Mouse (Mus musculus) neural tube, embryonic 14.5 days (tissue): Measurements from ENCODE around the gene Camsap1. TPM values are rescaled to one million over a fixed set of nuclear protein-coding genes. Genes with fewer than 3 reads are reported as not detected.

Experiments used
- ATAC-seq: fragments of 200-750 bp; cut with Nextera tagmentation; 2 replicates; pipeline ENCODE4 v1.8.0; 2017; ENCODE audit warnings: low read depth, mild to moderate bottlenecking, moderate TSS enrichment, moderate library complexity
- H3K27ac ChIP-seq: fragments of 300-500 bp; sonication (generic); 2 replicates; pipeline ENCODE4 v1.5.1; 2014; ENCODE audit warnings: low read depth, mild to moderate bottlenecking, control low read depth, low read length, moderate library complexity, mixed read lengths
- H3K27me3 ChIP-seq: fragments of 300-500 bp; sonication (generic); 2 replicates; pipeline ENCODE4 v1.6.1; 2014; ENCODE audit warnings: low read length; ENCODE audit not compliant: control insufficient read depth, insufficient read depth
- H3K36me3 ChIP-seq: fragments of 300-500 bp; sonication (generic); 2 replicates; pipeline ENCODE4 v1.6.1; 2014; ENCODE audit warnings: low read length, mixed read lengths; ENCODE audit not compliant: control insufficient read depth, insufficient read depth
- H3K4me1 ChIP-seq: fragments of 300-500 bp; sonication (generic); 2 replicates; pipeline ENCODE4 v1.6.1; 2014; ENCODE audit warnings: low read length; ENCODE audit not compliant: control insufficient read depth, insufficient read depth
- H3K4me2 ChIP-seq: fragments of 300-500 bp; sonication (generic); 2 replicates; pipeline ENCODE4 v1.6.1; 2014; ENCODE audit warnings: mild to moderate bottlenecking, low read depth, low read length, control low read depth
- H3K4me3 ChIP-seq: fragments of 300-500 bp; sonication (generic); 2 replicates; pipeline ENCODE4 v1.5.1; 2014; ENCODE audit warnings: low read depth, low read length, control low read depth, mixed read lengths
- H3K9ac ChIP-seq: fragments of 300-500 bp; sonication (generic); replicated peaks from 2 replicates; pipeline ENCODE4 v1.6.1; 2014; ENCODE audit warnings: low read depth, mild to moderate bottlenecking, control low read depth, low read length, mixed read lengths
- H3K9me3 ChIP-seq: fragments of 300-500 bp; sonication (generic); 2 replicates; pipeline ENCODE4 v1.6.1; 2016; ENCODE audit warnings: low read length; ENCODE audit not compliant: control insufficient read depth
- WGBS: fragments of 180-500 bp; shearing (Covaris S2); extraction: QIAGEN DNeasy Blood & Tissue Kit; methylation state at CpG from one replicate; pipeline ENCODE4 v1.1.7; 2014; 5-methylcytosine and 5-hydroxymethylcytosine counted together
- polyA plus RNA-seq: library from polyadenylated mRNA; unstranded; fragments of >200 nt; fragmentation: Nextera tagmentation; extraction: Ambion mirVana; gene quantifications from 2 replicates; pipeline ENCODE4 v1.2.1, GENCODE M21; 2014

The Camsap1 gene
- polyA plus RNA-seq, 1 experiment from 2014 or later = 90.1 TPM

DNA sequence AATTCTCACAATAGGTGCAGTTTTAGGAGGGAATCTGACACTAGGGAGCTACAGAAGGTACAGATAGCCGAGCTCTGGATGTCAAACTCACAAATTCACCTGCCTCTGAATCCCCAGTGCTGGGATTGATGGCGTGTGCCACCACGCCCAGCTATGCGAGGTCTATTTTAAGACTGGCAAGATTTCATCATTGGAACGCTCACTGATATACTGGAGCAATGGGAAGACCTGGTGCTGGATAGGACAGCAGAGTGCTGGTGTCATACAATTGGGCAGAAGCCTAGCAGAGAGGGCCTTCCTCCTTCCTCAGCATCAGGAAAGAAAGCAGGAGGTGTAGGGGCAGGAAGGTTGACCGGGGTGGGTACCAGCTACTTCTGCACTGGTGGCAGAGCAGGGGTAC lies 4.7 kb upstream of the Camsap1 start:
- H3K4me1 ChIP-seq = 0 out of 2 replicates have a peak, but pooled peaks cover 3% of the 10 kb centered on the region
- no peaks in the 10 kb centered on the region for H3K9me3 ChIP-seq
- H3K36me3 ChIP-seq = no peaks in the 10 kb centered on the region
- H3K27ac ChIP-seq = no peak overlapping the region
- no peaks in the 10 kb centered on the region for H3K27me3 ChIP-seq
- no peak overlapping the region for H3K4me2 ChIP-seq
- H3K9ac ChIP-seq = no peak overlapping the region
- ATAC-seq = no peak
- no peak overlapping the region for H3K4me3 ChIP-seq
- 89% methylated on average over 6 of the region's 6 CpGs for WGBS

- no peak for ATAC-seq
Measured at GRCm38 (mm10) chr2:25986601-25987000, 3.5 kb upstream of the Camsap1 start.

GRCm38 (mm10) chr2:25982426-25983091 lies 523 bp downstream of the Camsap1 start:
- Histone ChIP-seq H3K4me1 (peaks cover 32% of the 10 kb centered on the region), H3K4me2 (peak overlapping the region; percentile 91), H3K4me3 (peak overlapping the region; percentile 85), H3K27ac (peak overlapping the region; percentile 95), H3K27me3 (no peaks in the 10 kb centered on the region), H3K36me3 (no peaks in the 10 kb centered on the region), H3K9me3 (no peaks in the 10 kb centered on the region), H3K9ac (peak overlapping the region; percentile 98)
- ATAC-seq = peak; percentile 23
- WGBS = under 1% methylated on average over 69 of the region's 76 CpGs

More at GRCm38 (mm10) chr2:25986601-25987000, 3.5 kb upstream of the Camsap1 start:
- Histone ChIP-seq H3K27ac (no peak overlapping the region), H3K9ac (no peak overlapping the region), H3K4me3 (no peak overlapping the region), H3K27me3 (no peaks in the 10 kb centered on the region), H3K4me1 (peaks cover 5% of the 10 kb centered on the region), H3K4me2 (no peak overlapping the region), H3K36me3 (no peaks in the 10 kb centered on the region), H3K9me3 (no peaks in the 10 kb centered on the region)
- 46% methylated on average over 5 of the region's 5 CpGs for WGBS

GRCm38 (mm10) chr2:25982052-25982425 lies 1.0 kb downstream of the Camsap1 start:
- ATAC-seq = no peak
- Histone ChIP-seq H3K4me3 (peak overlapping the region; percentile 85), H3K36me3 (no peaks in the 10 kb centered on the region), H3K4me2 (peak overlapping the region; percentile 91), H3K27me3 (no peaks in the 10 kb centered on the region), H3K9ac (peak overlapping the region; percentile 98), H3K4me1 (peaks cover 32% of the 10 kb centered on the region), H3K9me3 (no peaks in the 10 kb centered on the region), H3K27ac (peak overlapping the region; percentile 95)
- 1% methylated on average over 16 of the region's 16 CpGs for WGBS

DNA sequence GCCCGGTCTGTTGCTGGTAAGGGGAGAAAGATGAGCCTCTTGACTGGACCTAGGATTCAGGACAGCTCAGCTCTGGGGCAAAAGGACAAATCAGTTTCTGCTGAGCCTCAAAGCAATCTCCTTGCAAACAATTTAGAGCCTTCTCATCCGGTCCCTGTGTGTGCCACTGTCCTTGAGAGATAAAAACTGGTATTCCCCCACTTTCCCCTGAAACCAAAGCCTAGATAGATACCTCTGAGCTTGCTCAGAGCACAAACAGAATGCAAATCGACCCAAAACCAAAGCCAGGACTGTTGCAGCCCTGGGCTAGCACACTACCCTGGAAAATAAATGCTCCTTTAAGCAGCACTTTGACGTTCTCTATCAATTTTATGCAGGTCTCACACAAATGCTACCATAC lies 4.1 kb downstream of the Camsap1 start:
- no peak for ATAC-seq
- H3K9me3 ChIP-seq = no peaks in the 10 kb centered on the region
- peaks cover 30% of the 10 kb centered on the region for H3K4me1 ChIP-seq
- H3K27me3 ChIP-seq = no peaks in the 10 kb centered on the region
- 86% methylated on average over 4 of the region's 4 CpGs for whole genome bisulfite sequencing
- H3K4me3 ChIP-seq = no peak overlapping the region
- no peak overlapping the region for H3K4me2 ChIP-seq
- H3K9ac ChIP-seq = no peak overlapping the region
- H3K36me3 ChIP-seq = no peaks in the 10 kb centered on the region
- no peak overlapping the region for H3K27ac ChIP-seq

- Histone ChIP-seq H3K9ac (no peak overlapping the region), H3K4me3 (no peak overlapping the region), H3K27me3 (no peaks in the 10 kb centered on the region), H3K9me3 (no peaks in the 10 kb centered on the region), H3K36me3 (no peaks in the 10 kb centered on the region), H3K27ac (no peak overlapping the region), H3K4me2 (no peak overlapping the region), H3K4me1 (peaks cover 29% of the 10 kb centered on the region)
- no peak for ATAC-seq
- 86% methylated on average over 7 of the region's 7 CpGs for WGBS
Measured at GRCm38 (mm10) chr2:25977587-25978239, 5.4 kb downstream of the Camsap1 start.

DNA sequence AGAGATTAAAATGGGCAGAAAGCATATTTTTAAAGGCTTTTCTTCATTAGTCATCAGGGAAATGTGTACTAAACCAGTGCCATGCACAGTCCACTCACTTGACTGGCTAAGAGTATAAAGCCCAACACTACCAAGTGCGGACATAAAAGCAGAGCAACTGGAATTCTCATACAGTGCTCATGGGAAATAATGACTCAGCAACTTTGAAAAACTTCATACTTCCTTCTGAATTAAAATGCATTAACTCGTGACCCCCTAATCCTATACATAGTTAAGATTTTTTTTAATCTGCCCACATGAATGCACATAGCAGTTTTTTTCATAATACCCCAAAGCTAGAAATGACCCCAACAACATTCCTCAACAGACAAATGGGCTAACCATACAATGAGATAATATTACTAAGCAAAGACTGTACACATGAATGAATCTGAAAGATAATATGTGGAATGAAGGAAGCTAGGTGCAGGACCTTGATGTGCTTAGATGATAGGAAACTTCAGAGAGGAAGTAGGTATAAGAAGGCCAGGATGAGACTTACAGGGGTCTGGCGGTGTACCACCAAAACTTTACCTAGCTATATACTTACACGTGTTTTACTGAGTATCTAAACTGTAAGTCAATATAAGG lies 7.8 kb downstream of the Camsap1 start:
- Histone ChIP-seq H3K4me3 (no peak overlapping the region), H3K4me1 (peaks cover 18% of the 10 kb centered on the region), H3K9ac (no peak overlapping the region), H3K27me3 (no peaks in the 10 kb centered on the region), H3K9me3 (no peaks in the 10 kb centered on the region), H3K4me2 (no peak overlapping the region), H3K36me3 (no peaks in the 10 kb centered on the region), H3K27ac (no peak overlapping the region)
- ATAC-seq = no peak
- WGBS = 94% methylated on average over 4 of the region's 4 CpGs

DNA sequence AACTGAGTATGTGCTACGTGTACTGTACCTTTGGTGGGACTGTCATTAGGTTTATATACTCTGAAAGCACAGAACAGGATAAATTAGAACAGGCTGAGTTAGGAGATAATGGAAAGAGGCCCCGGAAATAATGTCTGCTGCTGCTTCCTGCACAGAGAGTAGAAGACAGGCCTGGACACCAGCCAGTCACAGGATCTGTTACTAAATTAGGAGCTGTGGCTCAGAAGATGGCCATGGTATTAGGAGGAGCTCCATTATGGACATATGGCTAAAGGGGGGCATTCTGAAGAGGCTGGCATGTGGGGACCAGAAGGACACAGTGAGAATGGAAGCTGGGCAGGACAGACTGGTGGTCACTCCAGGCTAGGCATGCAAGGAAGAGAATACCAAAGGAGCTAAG lies 12.7 kb downstream of the Camsap1 start:
- Histone ChIP-seq H3K4me3 (no peak overlapping the region), H3K9me3 (no peaks in the 10 kb centered on the region), H3K36me3 (peaks cover 8% of the 10 kb centered on the region), H3K27me3 (no peaks in the 10 kb centered on the region), H3K27ac (no peak overlapping the region), H3K9ac (no peak overlapping the region), H3K4me1 (0 out of 2 replicates have a peak, but pooled peaks cover 3% of the 10 kb centered on the region), H3K4me2 (no peak overlapping the region)
- WGBS = 83% methylated on average over 2 of the region's 2 CpGs
- ATAC-seq = no peak

GRCm38 (mm10) chr2:25969319-25969718 lies 13.8 kb downstream of the Camsap1 start:
- no peak overlapping the region for H3K9ac ChIP-seq
- no peak overlapping the region for H3K4me3 ChIP-seq
- H3K9me3 ChIP-seq = no peaks in the 10 kb centered on the region
- no peak overlapping the region for H3K4me2 ChIP-seq
- H3K27me3 ChIP-seq = no peaks in the 10 kb centered on the region
- H3K36me3 ChIP-seq = peaks cover 19% of the 10 kb centered on the region
- H3K27ac ChIP-seq = no peak overlapping the region
- ATAC-seq = no peak
- WGBS = 90% methylated on average over 4 of the region's 4 CpGs
- H3K4me1 ChIP-seq = 0 out of 2 replicates have a peak, but pooled peaks cover 3% of the 10 kb centered on the region
